Mouse (Mus musculus) liver, postnatal 0 days (tissue): ENCODE measurements around the gene Bud31. TPM values are rescaled to one million over a fixed set of nuclear protein-coding genes. Genes with fewer than 3 reads are reported as not detected.
A peak's percentile ranks its signal among the peaks of the same experiment; 100 is the strongest.
"Not testable (repeated sequence)": the region's sequence is repeated elsewhere in the genome, so short reads cannot be mapped to it uniquely, and the experiment has no call there.

ENCODE experiments used
- ATAC-seq: fragments of 200-750 bp; cut with Nextera tagmentation; 2 replicates; pipeline ENCODE4 v1.8.0; 2017; ENCODE audit warnings: mild to moderate bottlenecking, moderate library complexity
- DNase-seq: peaks from one replicate; pipeline ENCODE4 v3.0.0-alpha.2; 2016
- H3K27ac ChIP-seq: fragments of 300-500 bp; sonication (generic); 2 replicates; pipeline ENCODE4 v1.5.1; 2014; ENCODE audit warnings: antibody characterized with exemption, moderate library complexity, mild to moderate bottlenecking, low read depth
- H3K27me3 ChIP-seq: fragments of 300-500 bp; sonication (generic); 2 replicates; pipeline ENCODE4 v1.6.1; 2014; ENCODE audit warnings: low read length, control low read depth, mixed read lengths; ENCODE audit not compliant: insufficient read depth
- H3K36me3 ChIP-seq: fragments of 300-500 bp; sonication (generic); replicated peaks from 2 replicates; pipeline ENCODE4 v1.6.1; 2014; ENCODE audit warnings: mild to moderate bottlenecking, control low read depth, low read length, moderate library complexity, mixed read lengths; ENCODE audit not compliant: insufficient read depth
- H3K4me1 ChIP-seq: fragments of 300-500 bp; sonication (generic); 2 replicates; pipeline ENCODE4 v1.6.1; 2014; ENCODE audit warnings: antibody characterized with exemption, mild to moderate bottlenecking, control low read depth; ENCODE audit not compliant: insufficient read depth
- H3K4me2 ChIP-seq: fragments of 300-500 bp; sonication (generic); 2 replicates; pipeline ENCODE4 v1.6.1; 2014; ENCODE audit warnings: low read depth, mild to moderate bottlenecking, low read length, moderate library complexity, mixed read lengths
- H3K4me3 ChIP-seq: fragments of 300-500 bp; sonication (generic); 2 replicates; pipeline ENCODE4 v1.5.1; 2014; ENCODE audit warnings: low read depth, low read length
- H3K9ac ChIP-seq: fragments of 300-500 bp; sonication (generic); replicated peaks from 2 replicates; pipeline ENCODE4 v1.6.1; 2014; ENCODE audit warnings: mild to moderate bottlenecking, moderate library complexity
- H3K9me3 ChIP-seq: fragments of 300-500 bp; sonication (generic); 2 replicates; pipeline ENCODE4 v1.6.1; 2016; ENCODE audit warnings: mild to moderate bottlenecking, control low read depth, low read length, mixed read lengths
- CTCF ChIP-seq: sonication (generic); IDR thresholded peaks from 2 replicates; pipeline ENCODE4 v1.5.1; 2016; ENCODE audit warnings: antibody characterized with exemption, low read depth
- EP300 ChIP-seq: IDR thresholded peaks from 2 replicates; pipeline ENCODE4 v1.6.1; 2016; ENCODE audit warnings: antibody characterized with exemption, low read depth, mild to moderate bottlenecking
- WGBS: fragments of 180-500 bp; shearing (Covaris S2); extraction: QIAGEN DNeasy Blood & Tissue Kit; methylation state at CpG from one replicate; pipeline ENCODE4 v1.1.7; 2014; ENCODE audit not compliant: insufficient replicate concordance; 5-methylcytosine and 5-hydroxymethylcytosine counted together
- polyA plus RNA-seq: library from polyadenylated mRNA; unstranded; fragments of >200 nt; fragmentation: Nextera tagmentation; extraction: Ambion mirVana; gene quantifications from 2 replicates; pipeline ENCODE4 v1.2.1, GENCODE M21; 2015

The Bud31 gene
- polyA plus RNA-seq, 1 experiment from 2014 or later = 97.2 TPM

GRCm38 (mm10) chr5:145130995-145131394, 9.2 kb upstream of the Bud31 start:
- H3K9me3 ChIP-seq = no peaks in the 10 kb centered on the region
- no peaks in the 10 kb centered on the region for H3K4me1 ChIP-seq
- no peak overlapping the region for H3K4me2 ChIP-seq
- no peak for DNase-seq
- no peak for TF ChIP-seq CTCF
- TF ChIP-seq EP300 = no peak
- H3K4me3 ChIP-seq = no peak overlapping the region
- WGBS = 69% methylated on average over 3 of the region's 3 CpGs
- no peak overlapping the region for H3K27ac ChIP-seq
- peaks cover 83% of the 10 kb centered on the region for H3K36me3 ChIP-seq
- no peak overlapping the region for H3K9ac ChIP-seq
- no peak for ATAC-seq
- H3K27me3 ChIP-seq = no peaks in the 10 kb centered on the region

- H3K4me1 ChIP-seq, H3K27ac ChIP-seq, H3K9ac ChIP-seq, H3K4me3 ChIP-seq, H3K9me3 ChIP-seq, DNase-seq, H3K4me2 ChIP-seq, ATAC-seq, H3K27me3 ChIP-seq: not testable (repeated sequence)
- peak; percentile 32; the same call in 1 of the 2 replicates for TF ChIP-seq CTCF
- peaks cover 73% of the 10 kb centered on the region for H3K36me3 ChIP-seq
- WGBS = 84% methylated on average over 6 of the region's 6 CpGs
Observed at GRCm38 (mm10) chr5:145133275-145133674, 6.9 kb upstream of the Bud31 start.

- DNase-seq (no peak), ATAC-seq (no peak)
- TF ChIP-seq CTCF (no peak), EP300 (no peak)
- 8% methylated on average over 6 of the region's 6 CpGs for WGBS
- Histone ChIP-seq H3K27ac (no peak overlapping the region), H3K4me2 (peak overlapping the region; percentile 91), H3K36me3 (peaks cover 48% of the 10 kb centered on the region), H3K27me3 (no peaks in the 10 kb centered on the region), H3K4me1 (peaks cover 23% of the 10 kb centered on the region), H3K9ac (peak overlapping the region; percentile 89), H3K4me3 (peak overlapping the region; percentile 84), H3K9me3 (no peaks in the 10 kb centered on the region)
Observed at GRCm38 (mm10) chr5:145138836-145139235, 1.3 kb upstream of the Bud31 start.

DNA sequence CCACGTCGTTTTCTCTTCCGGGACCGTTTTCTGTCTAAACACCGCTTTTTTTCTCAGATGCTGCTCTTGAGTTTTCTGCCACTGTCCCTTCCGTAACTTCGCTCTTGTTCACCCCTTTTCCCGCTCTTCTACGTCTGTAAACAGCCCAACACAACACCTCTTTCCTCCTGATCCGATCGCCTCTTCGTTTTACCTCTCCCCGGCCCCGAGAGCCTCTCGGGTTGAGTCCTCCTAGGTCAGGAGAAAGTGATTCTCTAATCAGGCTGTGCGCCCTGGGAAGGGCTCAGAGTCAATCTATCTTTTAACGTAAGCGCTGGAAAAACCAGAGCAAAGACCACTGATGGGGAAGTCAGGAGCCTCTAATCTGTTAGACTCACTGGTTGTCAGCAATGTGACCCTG, 449 bp downstream of the Bud31 start:
- TF ChIP-seq EP300 (no peak), CTCF (no peak)
- WGBS = under 1% methylated on average over 18 of the region's 18 CpGs
- Histone ChIP-seq H3K4me3 (peak overlapping the region; percentile 84), H3K27me3 (no peaks in the 10 kb centered on the region), H3K36me3 (peaks cover 47% of the 10 kb centered on the region), H3K27ac (peak overlapping the region; percentile 93), H3K9ac (peak overlapping the region; percentile 89), H3K4me2 (peak overlapping the region; percentile 91), H3K4me1 (peaks cover 23% of the 10 kb centered on the region), H3K9me3 (no peaks in the 10 kb centered on the region)
- DNase-seq (no peak), ATAC-seq (peak; percentile 37)

DNA sequence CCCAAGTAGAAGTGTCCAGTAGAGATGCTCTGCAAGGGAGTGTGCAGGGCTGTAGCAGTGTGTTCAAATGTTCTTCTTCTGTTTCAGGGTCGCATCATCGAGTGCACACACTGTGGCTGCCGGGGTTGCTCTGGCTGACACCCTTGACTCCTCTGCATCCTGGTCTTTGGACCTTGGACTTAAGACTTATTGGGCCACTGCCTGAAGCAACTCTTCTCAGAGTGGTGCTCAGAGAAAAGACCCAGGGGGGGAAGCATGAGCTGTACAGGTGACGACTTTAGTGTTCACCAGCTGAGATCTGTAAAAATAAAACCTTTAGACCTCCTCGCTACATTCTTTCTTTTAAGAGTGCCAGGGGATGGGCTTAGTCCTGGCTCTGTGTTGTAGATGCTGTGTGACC, 7.6 kb downstream of the Bud31 start:
- ATAC-seq = no peak
- peaks cover 91% of the 10 kb centered on the region for H3K36me3 ChIP-seq

GRCm38 (mm10) chr5:145149294-145149693, 9.1 kb downstream of the Bud31 start:
- H3K27me3 ChIP-seq = no peaks in the 10 kb centered on the region
- peak; percentile 46; the same call in 1 of the 2 replicates for ATAC-seq
- TF ChIP-seq EP300 = no peak
- TF ChIP-seq CTCF = no peak
- H3K9me3 ChIP-seq = no peaks in the 10 kb centered on the region
- WGBS = 62% methylated on average over 6 of the region's 6 CpGs
- no peak overlapping the region for H3K9ac ChIP-seq
- H3K4me1 ChIP-seq = no peaks in the 10 kb centered on the region
- no peak overlapping the region for H3K27ac ChIP-seq
- no peak overlapping the region for H3K4me3 ChIP-seq
- no peak overlapping the region for H3K4me2 ChIP-seq
- peaks cover 81% of the 10 kb centered on the region for H3K36me3 ChIP-seq
- DNase-seq = no peak

More for the DNA sequence above, 7.6 kb downstream of the Bud31 start:
- Histone ChIP-seq H3K27me3 (no peaks in the 10 kb centered on the region), H3K9ac (no peak overlapping the region), H3K4me2 (no peak overlapping the region), H3K27ac (no peak overlapping the region), H3K4me1 (no peaks in the 10 kb centered on the region), H3K9me3 (no peaks in the 10 kb centered on the region), H3K4me3 (no peak overlapping the region)
- WGBS = 82% methylated on average over 5 of the region's 5 CpGs
- TF ChIP-seq EP300 = no peak
- TF ChIP-seq CTCF = no peak
- no peak for DNase-seq

DNA sequence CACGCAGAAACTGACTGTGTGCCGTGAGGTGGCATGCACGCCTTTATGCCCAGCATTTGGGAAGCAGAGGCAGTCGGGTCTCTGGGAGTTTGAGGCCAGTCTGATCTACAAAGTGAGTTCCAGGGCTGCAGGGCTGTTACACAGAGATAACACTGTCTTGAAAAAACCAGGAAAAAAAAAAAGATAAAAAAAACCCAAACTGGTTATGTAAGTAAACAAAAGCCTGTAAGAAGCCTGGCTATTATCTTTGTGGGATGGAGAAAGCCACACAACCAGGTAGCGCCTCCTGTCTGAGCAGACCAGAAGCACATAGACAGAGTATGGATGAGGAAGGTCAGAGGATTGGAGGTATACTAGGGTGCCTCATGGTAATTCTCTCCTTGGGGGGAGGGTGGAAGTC, 12.5 kb downstream of the Bud31 start:
- H3K9me3 ChIP-seq = no peaks in the 10 kb centered on the region
- WGBS = 67% methylated on average over 5 of the region's 5 CpGs
- H3K4me2 ChIP-seq = no peak overlapping the region
- H3K4me1 ChIP-seq = no peaks in the 10 kb centered on the region
- no peaks in the 10 kb centered on the region for H3K27me3 ChIP-seq
- H3K27ac ChIP-seq = no peak overlapping the region
- H3K4me3 ChIP-seq = no peak overlapping the region
- no peak for DNase-seq
- H3K36me3 ChIP-seq = peaks cover 71% of the 10 kb centered on the region
- peak; percentile 40 for ATAC-seq
- peak; percentile 61; the same call in 1 of the 2 replicates for TF ChIP-seq EP300
- peak; percentile 32 for TF ChIP-seq CTCF
- no peak overlapping the region for H3K9ac ChIP-seq
